Mouse (Mus musculus): Measurements from ENCODE around the gene 4932438H23Rik.

GRCm38 (mm10) chr16:91116696-91117095 is 21.8 kb upstream of the 4932438H23Rik start:
- TF ChIP-seq HCFC1 (IDR thresholded peaks at IDR 0.05; ENCODE audit: borderline replicate concordance, insufficient read depth, low read length) (no peak), ZNF384 (IDR thresholded peaks at IDR 0.05; ENCODE audit: low read depth, low read length) (no peak), MAFK (IDR thresholded peaks at IDR 0.05; ENCODE audit: insufficient read depth, low read depth, low read length) (no peak), ZC3H11A (IDR thresholded peaks at IDR 0.05; ENCODE audit: borderline replicate concordance, low read depth, low read length) (no peak)

All from ES-E14 (cell line).